Mouse (Mus musculus) erythroblast, embryonic 14.5 days (primary cell): ENCODE results near the gene BC030867. TPM values are rescaled to one million over a fixed set of nuclear protein-coding genes. Genes with fewer than 3 reads are reported as not detected.

ENCODE experiments used
- H3K27me3 ChIP-seq: 2 replicates; pipeline ENCODE4 v1.6.1; 2012; ENCODE audit warnings: inconsistent platforms; ENCODE audit not compliant: control insufficient read depth
- H3K36me3 ChIP-seq: 2 replicates; pipeline ENCODE4 v1.6.1; 2012; ENCODE audit warnings: mild to moderate bottlenecking, inconsistent platforms; ENCODE audit not compliant: control insufficient read depth
- H3K4me1 ChIP-seq: 2 replicates; pipeline ENCODE4 v1.6.1; 2012; ENCODE audit warnings: inconsistent platforms; ENCODE audit not compliant: control insufficient read depth
- H3K4me3 ChIP-seq: replicated peaks from 2 replicates; pipeline ENCODE3; 2012; ENCODE audit warnings: moderate library complexity, mild to moderate bottlenecking, inconsistent platforms
- H3K9me3 ChIP-seq: 2 replicates; pipeline ENCODE4 v1.6.1; 2012; ENCODE audit warnings: low read length, inconsistent platforms, mixed read lengths; ENCODE audit not compliant: control insufficient read depth
- GATA1 ChIP-seq: IDR thresholded peaks from 2 replicates; pipeline ENCODE4 v1.6.1; 2012; ENCODE audit warnings: low read length, inconsistent platforms, mixed read lengths
- TAL1 ChIP-seq: IDR thresholded peaks from 3 replicates; pipeline ENCODE4 v1.6.1; 2012; ENCODE audit warnings: low read length, inconsistent platforms, mixed read lengths
- polyA plus RNA-seq: library from polyadenylated mRNA; stranded (reverse); fragments of >175 nt; gene quantifications from 2 replicates; pipeline ENCODE4 v1.2.3, GENCODE M21; 2012

The BC030867 gene
- polyA plus RNA-seq: 0.50 and 1.6 TPM in 2 replicates

GRCm38 (mm10) chr11:102248630-102249230 is at the start of gene BC030867:
Gene BC030867, plus strand, starts transcription at chr11:102248882.
- H3K4me3 ChIP-seq: peak within 1 kb of the TSS; percentile 78
- no peaks in the 10 kb centered on the region for H3K9me3 ChIP-seq
- TF ChIP-seq TAL1 (no peak), GATA1 (no peak)
- H3K27me3 ChIP-seq: peaks cover 23% of the 10 kb centered on the region
- H3K4me1 ChIP-seq: peaks cover 21% of the 10 kb centered on the region
- H3K36me3 ChIP-seq: peaks cover 28% of the 10 kb centered on the region

- no peak for TF ChIP-seq TAL1
- TF ChIP-seq GATA1: no peak
- H3K36me3 ChIP-seq: peaks cover 74% of the 10 kb centered on the region
- H3K27me3 ChIP-seq: no peaks in the 10 kb centered on the region
- H3K4me1 ChIP-seq: peaks cover 10% of the 10 kb centered on the region
- H3K4me3 ChIP-seq: no peak overlapping the region
- no peaks in the 10 kb centered on the region for H3K9me3 ChIP-seq
These were observed 48.8 kb upstream of the BC030867 start for GRCm38 (mm10) chr11:102199856-102200255.

GRCm38 (mm10) chr11:102201408-102201821 is 47.3 kb upstream of the BC030867 start:
- H3K36me3 ChIP-seq: peaks cover 66% of the 10 kb centered on the region
- H3K4me1 ChIP-seq: peaks cover 2% of the 10 kb centered on the region
- no peaks in the 10 kb centered on the region for H3K27me3 ChIP-seq
- no peak for TF ChIP-seq TAL1
- no peak for TF ChIP-seq GATA1
- H3K9me3 ChIP-seq: no peaks in the 10 kb centered on the region
- H3K4me3 ChIP-seq: no peak overlapping the region

GRCm38 (mm10) chr11:102206481-102206880 is 42.2 kb upstream of the BC030867 start:
- Histone ChIP-seq H3K4me3 (no peak overlapping the region), H3K27me3 (no peaks in the 10 kb centered on the region), H3K4me1 (peaks cover 18% of the 10 kb centered on the region), H3K9me3 (no peaks in the 10 kb centered on the region), H3K36me3 (peaks cover 30% of the 10 kb centered on the region)
- TF ChIP-seq GATA1 (no peak), TAL1 (no peak)

- Histone ChIP-seq H3K36me3 (peaks cover 19% of the 10 kb centered on the region), H3K4me1 (peaks cover 18% of the 10 kb centered on the region), H3K27me3 (no peaks in the 10 kb centered on the region), H3K9me3 (no peaks in the 10 kb centered on the region), H3K4me3 (no peak overlapping the region)
- no peak for TF ChIP-seq GATA1
- no peak for TF ChIP-seq TAL1
These were observed 40.6 kb upstream of the BC030867 start for GRCm38 (mm10) chr11:102207825-102208777.

- Histone ChIP-seq H3K4me3 (no peak overlapping the region), H3K27me3 (no peaks in the 10 kb centered on the region; the same call in 1 of the 2 replicates), H3K4me1 (peaks cover 18% of the 10 kb centered on the region), H3K36me3 (peaks cover 19% of the 10 kb centered on the region), H3K9me3 (no peaks in the 10 kb centered on the region)
- no peak for TF ChIP-seq GATA1
- no peak for TF ChIP-seq TAL1
These were observed 39.8 kb upstream of the BC030867 start for GRCm38 (mm10) chr11:102208846-102209245.

- Histone ChIP-seq H3K9me3 (no peaks in the 10 kb centered on the region), H3K36me3 (peaks cover 12% of the 10 kb centered on the region; the same call in 1 of the 2 replicates), H3K27me3 (no peaks in the 10 kb centered on the region; the same call in 1 of the 2 replicates), H3K4me1 (peaks cover 15% of the 10 kb centered on the region), H3K4me3 (no peak overlapping the region)
- TF ChIP-seq GATA1 (no peak), TAL1 (no peak)
These were observed 38.9 kb upstream of the BC030867 start for GRCm38 (mm10) chr11:102209742-102210141.

GRCm38 (mm10) chr11:102210185-102210584 is 38.5 kb upstream of the BC030867 start:
- Histone ChIP-seq H3K4me3 (no peak overlapping the region), H3K4me1 (peaks cover 15% of the 10 kb centered on the region), H3K36me3 (peaks cover 11% of the 10 kb centered on the region; the same call in 1 of the 2 replicates), H3K9me3 (no peaks in the 10 kb centered on the region), H3K27me3 (no peaks in the 10 kb centered on the region; the same call in 1 of the 2 replicates)
- no peak for TF ChIP-seq GATA1
- TF ChIP-seq TAL1: no peak

GRCm38 (mm10) chr11:102211011-102211410 is 37.7 kb upstream of the BC030867 start:
- Histone ChIP-seq H3K27me3 (no peaks in the 10 kb centered on the region; the same call in 1 of the 2 replicates), H3K4me3 (no peak overlapping the region), H3K9me3 (no peaks in the 10 kb centered on the region), H3K4me1 (peaks cover 15% of the 10 kb centered on the region), H3K36me3 (peaks cover 8% of the 10 kb centered on the region; the same call in 1 of the 2 replicates)
- no peak for TF ChIP-seq TAL1
